Mouse (Mus musculus) left cerebral cortex, postnatal 25 days (tissue): Measurements from ENCODE around the gene Phex. TPM values are rescaled to one million over a fixed set of nuclear protein-coding genes. Genes with fewer than 3 reads are reported as not detected.

Source experiments
- microRNA-seq, 2 experiments: library from miRNA; unstranded; fragments of <30 nt; microRNA quantifications; one replicate each; pipeline ENCODE4 v1.2.0; 2022
- total RNA-seq, 2 experiments: library from RNA; stranded (reverse); gene quantifications; 2 replicates each; pipeline ENCODE4 v1.2.3; 2021

Phex gene
- total RNA-seq, 2 experiments from 2014 or later: 0.60 to 0.62 TPM

Small RNA genes within 50 kb of the gene (microRNA-seq; reads per million reads assigned to microRNA genes)
- 0 reads per million in 2 experiments for gene Gm23798

Other genes with a start within 250 kb of the Phex start
- gene Sms, start 77.0 kb upstream of the Phex start, total RNA-seq: 10 to 100 TPM; 65.5 to 78.4 TPM
- gene Yy2, start 153.7 kb upstream of the Phex start, total RNA-seq: not detected
- gene Mbtps2, start 183.4 kb upstream of the Phex start, total RNA-seq: 10 to 100 TPM; 30.5 to 33.9 TPM